Mouse (Mus musculus): ENCODE results near the gene Akr1c19.
"Not testable (repeated sequence)": the region's sequence is repeated elsewhere in the genome, so short reads cannot be mapped to it uniquely, and the experiment has no call there.

Gene Akr1c19

GRCm38 (mm10) chr13:4228441-4228840 is at the start of gene Akr1c19:
Gene Akr1c19, plus strand, starts transcription at chr13:4228700.
- peak; percentile 64 to 72 for DNase-seq (ENCODE audit: low spot score in 2 of 2)

DNA sequence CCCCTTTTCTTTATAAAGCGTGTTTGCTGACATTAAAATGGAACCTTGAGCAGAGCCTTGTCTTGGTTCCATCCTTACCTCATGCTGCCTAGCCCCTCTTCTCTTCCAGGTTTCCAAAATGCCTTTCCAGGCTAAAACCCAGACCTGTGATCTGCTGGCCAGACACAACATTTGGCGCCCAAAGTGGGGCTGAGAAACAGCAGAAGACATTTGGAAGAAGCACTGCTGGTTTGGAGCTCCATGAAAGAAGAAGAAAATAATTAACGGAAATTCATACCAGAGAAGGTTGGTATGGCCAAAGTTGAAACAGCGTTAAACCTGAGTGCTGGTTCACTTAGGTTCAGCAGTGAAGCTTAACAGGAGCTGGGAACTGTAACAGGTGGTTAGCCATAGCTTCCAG is 47.2 kb upstream of the Akr1c19 start:
- not testable (repeated sequence) for DNase-seq (ENCODE audit: low spot score in 2 of 2)

DNA sequence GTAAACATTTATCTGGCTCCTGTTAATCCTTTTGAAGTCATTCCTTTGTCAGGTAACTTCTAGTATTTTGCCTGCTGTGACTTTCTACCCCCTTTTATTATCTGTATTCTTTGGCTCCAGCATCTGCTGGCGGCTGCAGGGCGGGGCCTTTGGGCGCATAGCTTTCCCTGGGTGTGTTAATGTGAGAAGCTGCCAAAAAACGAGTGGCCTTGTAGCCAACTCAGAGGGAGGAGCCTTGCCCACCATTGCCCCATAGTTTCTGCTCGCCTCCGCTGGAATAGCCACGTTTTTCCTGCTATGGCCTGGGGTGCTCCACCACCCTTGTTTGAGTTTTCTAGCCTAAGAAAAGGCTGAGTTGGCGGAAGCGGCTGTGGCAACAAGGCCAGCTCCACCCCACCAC is 45.4 kb upstream of the Akr1c19 start:
- DNase-seq (ENCODE audit: low spot score in 2 of 2), result no peak

GRCm38 (mm10) chr13:4186641-4187411 is 41.7 kb upstream of the Akr1c19 start:
- not testable (repeated sequence) for DNase-seq (ENCODE audit: low spot score in 2 of 2)

- peak in 1 of 2 experiments; percentile 6 for DNase-seq (ENCODE audit: low spot score in 2 of 2)
Observed at GRCm38 (mm10) chr13:4188174-4188573, 40.3 kb upstream of the Akr1c19 start.

- DNase-seq (ENCODE audit: low spot score in 2 of 2), result peak; percentile 7 to 13
Observed at GRCm38 (mm10) chr13:4190904-4191303, 37.6 kb upstream of the Akr1c19 start, which contains the start of gene Akr1c13. Gene Akr1c13, plus strand, starts transcription at chr13:4191150.

- no peak for DNase-seq (ENCODE audit: low spot score in 2 of 2)
Observed at GRCm38 (mm10) chr13:4192511-4192910, 36.0 kb upstream of the Akr1c19 start.

- DNase-seq (ENCODE audit: low spot score in 2 of 2), result no peak
Observed at GRCm38 (mm10) chr13:4206147-4206903, 22.2 kb upstream of the Akr1c19 start.

DNA sequence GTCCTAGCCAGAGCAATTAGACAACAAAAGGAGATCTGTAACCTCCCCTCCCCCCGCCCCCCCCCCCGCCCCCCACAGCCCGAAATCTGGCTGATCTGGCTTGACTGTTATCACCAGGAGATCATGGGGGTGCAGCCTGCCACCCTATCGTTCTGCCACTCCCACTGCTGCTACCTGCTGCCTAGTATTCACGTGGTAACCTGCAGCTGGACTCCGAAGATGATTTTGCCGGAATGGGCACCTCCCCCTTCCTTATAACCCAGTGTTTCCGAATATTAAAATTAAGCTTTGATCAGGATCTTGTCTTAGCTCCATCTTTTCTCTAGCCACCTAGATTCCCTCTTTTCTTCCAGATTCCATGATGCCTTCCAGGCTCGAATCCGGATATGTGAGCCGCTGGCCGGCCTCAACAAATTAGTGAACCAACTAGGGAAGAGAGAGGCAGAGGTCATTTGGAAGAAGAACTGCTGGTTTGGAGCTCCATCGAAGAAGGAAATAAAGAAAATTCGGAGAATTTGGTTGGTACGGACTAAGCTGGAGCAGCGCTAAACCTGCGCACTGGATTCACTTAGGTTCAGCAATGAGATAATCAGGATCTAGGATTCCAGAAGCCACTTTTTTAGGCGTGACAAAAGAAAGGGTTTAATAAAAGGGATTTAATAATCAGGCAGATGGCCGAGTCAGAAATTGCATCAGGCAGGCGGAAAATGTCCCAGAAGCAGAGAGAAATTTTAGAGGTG is 16.8 kb upstream of the Akr1c19 start:
- no peak for DNase-seq (ENCODE audit: low spot score in 2 of 2)

- DNase-seq (ENCODE audit: low spot score in 2 of 2), result no peak
Observed at GRCm38 (mm10) chr13:4212309-4212708, 16.2 kb upstream of the Akr1c19 start.

- not testable (repeated sequence) for DNase-seq (ENCODE audit: low spot score in 2 of 2)
Observed at GRCm38 (mm10) chr13:4215496-4215895, 13.0 kb upstream of the Akr1c19 start.

DNA sequence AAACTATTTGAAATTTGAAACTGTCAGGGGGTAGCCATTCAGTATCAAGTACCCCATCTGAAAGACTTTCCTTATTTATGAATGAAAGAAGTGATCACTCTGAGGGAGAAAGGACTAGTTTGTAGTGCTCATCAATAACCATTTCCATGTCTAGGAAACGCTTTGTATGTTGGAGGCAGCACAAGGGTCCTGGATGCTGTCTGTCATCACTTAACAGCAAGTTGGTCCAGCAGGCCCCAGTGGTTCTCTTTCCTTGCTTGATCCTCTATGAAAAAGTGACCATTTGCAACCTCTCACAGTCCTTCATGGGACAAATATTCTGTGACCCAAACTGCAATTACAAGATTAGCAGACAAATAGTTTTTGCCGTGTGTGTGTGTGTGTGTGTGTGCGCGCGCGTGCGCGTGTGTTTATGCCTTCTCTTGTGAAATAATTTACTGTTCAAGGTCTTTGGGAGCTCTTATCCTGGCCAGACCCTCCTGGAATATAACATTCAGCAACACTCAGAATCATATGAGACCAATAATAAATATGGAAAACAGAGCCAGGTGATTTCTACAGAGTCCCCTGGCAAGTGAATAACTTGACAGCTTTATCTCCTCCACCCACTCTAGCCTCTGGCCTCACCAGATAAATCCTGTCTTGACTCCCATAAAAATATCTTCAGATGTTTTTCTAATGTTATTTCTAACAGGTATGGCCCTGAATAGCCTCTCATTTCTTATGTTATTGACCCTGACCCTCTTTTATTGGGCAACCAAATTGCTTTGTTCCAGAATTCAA is 2.5 kb downstream of the Akr1c19 start:
- no peak for DNase-seq (ENCODE audit: low spot score in 2 of 2)

- no peak for DNase-seq (ENCODE audit: low spot score in 2 of 2)
Observed at GRCm38 (mm10) chr13:4233135-4233534, 4.6 kb downstream of the Akr1c19 start.

- DNase-seq (ENCODE audit: low spot score in 2 of 2), result no peak
Observed at GRCm38 (mm10) chr13:4233536-4234172, 5.2 kb downstream of the Akr1c19 start.

DNA sequence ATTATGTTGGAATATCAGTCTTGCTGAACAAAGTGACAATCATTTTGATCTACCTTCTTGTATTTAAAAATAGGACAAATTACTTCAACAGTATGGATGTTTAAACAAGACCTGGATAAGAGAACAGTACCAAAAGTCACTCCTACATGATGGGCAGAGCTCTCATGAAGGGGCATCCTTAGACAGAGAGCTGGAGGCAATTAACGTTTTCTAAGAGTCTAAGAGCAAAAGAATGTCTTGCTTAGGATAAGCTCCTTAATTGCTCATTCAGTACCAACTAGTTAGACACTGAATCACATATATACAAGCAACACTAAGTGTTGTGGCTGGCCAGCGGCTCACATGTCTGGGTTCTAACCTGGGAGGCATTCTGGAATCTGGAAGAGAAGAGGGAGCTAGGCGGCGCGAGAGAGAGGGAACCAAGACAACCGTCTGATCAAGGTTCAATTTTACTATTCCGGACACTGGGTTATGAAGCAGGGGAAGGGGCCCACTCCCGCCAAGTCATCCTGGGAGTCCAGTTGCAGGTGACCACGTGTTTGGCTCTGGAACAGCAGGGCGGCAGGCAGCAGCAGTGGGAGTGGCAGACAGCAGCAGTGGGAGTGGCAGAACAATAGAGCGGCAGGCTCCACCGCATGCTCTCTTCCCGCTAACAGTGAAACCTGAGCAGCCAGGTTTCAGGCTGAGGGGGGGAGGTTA is 16.5 kb downstream of the Akr1c19 start:
- no peak for DNase-seq (ENCODE audit: low spot score in 2 of 2)

DNA sequence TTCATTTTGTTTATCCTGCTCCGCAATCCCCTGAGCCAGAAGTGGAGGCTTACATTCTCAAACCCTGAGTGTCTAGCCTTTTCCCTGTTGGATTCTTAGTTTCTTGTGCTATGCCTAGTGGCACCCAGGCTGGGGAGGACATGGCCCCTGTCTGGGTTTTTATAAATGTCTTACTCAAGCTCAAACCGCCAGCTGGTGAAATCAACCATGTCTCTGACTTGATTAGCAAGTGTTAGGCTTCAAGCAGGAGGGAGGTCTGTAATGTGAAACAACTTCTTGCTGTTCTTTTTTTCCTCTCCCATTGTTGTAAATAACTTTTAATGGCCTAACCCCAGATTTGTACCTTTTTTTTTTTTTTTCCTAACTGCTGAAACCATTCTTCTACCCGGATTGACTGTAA is 20.8 kb downstream of the Akr1c19 start:
- no peak for DNase-seq (ENCODE audit: low spot score in 2 of 2)

GRCm38 (mm10) chr13:4256894-4257293 is 28.4 kb downstream of the Akr1c19 start:
- not testable (repeated sequence) for DNase-seq (ENCODE audit: low spot score in 2 of 2)

GRCm38 (mm10) chr13:4257349-4257748 is 28.8 kb downstream of the Akr1c19 start:
- no peak for DNase-seq (ENCODE audit: low spot score in 2 of 2)

DNA sequence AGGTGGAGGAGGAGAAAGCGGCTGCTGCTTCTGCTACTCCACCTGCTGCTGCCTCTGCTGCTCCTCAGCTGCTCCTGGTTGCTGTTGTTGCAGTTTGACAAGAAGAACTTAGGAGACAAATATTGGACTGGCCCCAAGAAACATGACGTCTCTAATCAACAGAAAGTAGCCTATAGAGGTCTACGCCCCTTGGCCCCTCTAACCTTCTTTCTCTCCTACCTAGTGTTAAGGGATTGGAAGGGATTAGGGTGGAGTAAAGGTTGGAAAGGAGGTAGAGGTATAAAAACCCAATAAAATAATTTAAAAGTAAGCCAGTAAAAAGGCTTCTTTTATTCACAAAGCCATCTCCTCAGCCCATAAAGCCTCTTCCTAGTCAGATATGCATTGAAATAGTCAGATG is 36.1 kb downstream of the Akr1c19 start:
- no peak for DNase-seq (ENCODE audit: low spot score in 2 of 2)

DNA sequence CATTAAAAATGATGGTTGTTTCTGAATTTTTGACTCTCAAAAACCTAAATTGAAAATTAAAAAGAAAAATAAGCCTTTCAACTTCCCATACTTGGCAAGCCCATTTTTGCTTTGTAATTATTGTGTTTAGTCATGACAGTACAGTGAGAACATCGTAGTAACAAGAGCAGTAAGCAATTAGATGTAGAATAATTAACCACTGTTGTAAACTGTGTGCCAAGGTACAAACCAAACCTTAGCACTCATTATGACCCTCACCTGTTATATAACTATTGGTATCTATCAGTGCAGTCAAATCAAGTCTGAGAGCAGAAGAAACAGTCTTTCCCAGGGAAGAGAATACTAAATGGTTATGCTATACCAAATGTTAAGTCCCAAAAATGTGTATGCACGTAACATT is 36.5 kb downstream of the Akr1c19 start:
- no peak for DNase-seq (ENCODE audit: low spot score in 2 of 2)

Measured in heart, adult 9 months (tissue).